Mouse (Mus musculus) kidney, embryonic 16.5 days (tissue): ENCODE measurements around the gene Suclg1. TPM values are rescaled to one million over a fixed set of nuclear protein-coding genes. Genes with fewer than 3 reads are reported as not detected.

Source experiments
- ATAC-seq: fragments of 200-750 bp; cut with Nextera tagmentation; 2 replicates; pipeline ENCODE4 v1.8.0; 2017; ENCODE audit warnings: moderate TSS enrichment; ENCODE audit not compliant: low FRiP score, low TSS enrichment
- H3K27ac ChIP-seq: fragments of 300-500 bp; sonication (generic); 2 replicates; pipeline ENCODE4 v1.5.1; 2014; ENCODE audit warnings: low read length
- H3K27me3 ChIP-seq: fragments of 300-500 bp; sonication (generic); 2 replicates; pipeline ENCODE4 v1.6.1; 2014; ENCODE audit warnings: low read length, control low read depth, mixed read lengths; ENCODE audit not compliant: insufficient read depth
- H3K36me3 ChIP-seq: fragments of 300-500 bp; sonication (generic); 2 replicates; pipeline ENCODE4 v1.6.1; 2014; ENCODE audit warnings: low read length, control low read depth, mixed read lengths; ENCODE audit not compliant: insufficient read depth
- H3K4me1 ChIP-seq: fragments of 300-500 bp; sonication (generic); 2 replicates; pipeline ENCODE4 v1.6.1; 2014; ENCODE audit warnings: low read length, control low read depth, mixed read lengths; ENCODE audit not compliant: insufficient read depth
- H3K4me2 ChIP-seq: fragments of 300-500 bp; sonication (generic); replicated peaks from 2 replicates; pipeline ENCODE4 v1.6.1; 2014; ENCODE audit warnings: low read depth, low read length
- H3K4me3 ChIP-seq: fragments of 300-500 bp; sonication (generic); 2 replicates; pipeline ENCODE4 v1.5.1; 2014; ENCODE audit warnings: mild to moderate bottlenecking, low read length
- H3K9ac ChIP-seq: fragments of 300-500 bp; sonication (generic); replicated peaks from 2 replicates; pipeline ENCODE4 v1.6.1; 2014; ENCODE audit warnings: low read length
- H3K9me3 ChIP-seq: fragments of 300-500 bp; sonication (generic); 2 replicates; pipeline ENCODE4 v1.6.1; 2016; ENCODE audit warnings: low read length, control low read depth
- WGBS: fragments of 180-500 bp; shearing (Covaris S2); extraction: QIAGEN DNeasy Blood & Tissue Kit; methylation state at CpG from one replicate; pipeline ENCODE4 v1.1.7; 2014; 5-methylcytosine and 5-hydroxymethylcytosine counted together
- polyA plus RNA-seq: library from polyadenylated mRNA; unstranded; fragments of >200 nt; fragmentation: Nextera tagmentation; extraction: Ambion mirVana; gene quantifications from 2 replicates; pipeline ENCODE4 v1.2.1, GENCODE M21; 2015

Suclg1 gene
- polyA plus RNA-seq, 1 experiment from 2014 or later = 251 TPM

- no peaks in the 10 kb centered on the region for H3K27me3 ChIP-seq
- ATAC-seq = peak; percentile 72
- H3K27ac ChIP-seq = peak overlapping the region; percentile 84
- no peaks in the 10 kb centered on the region for H3K36me3 ChIP-seq
- peak overlapping the region; percentile 23 for H3K4me3 ChIP-seq
- 1% methylated on average over 8 of the region's 10 CpGs for WGBS
- H3K4me1 ChIP-seq = peaks cover 14% of the 10 kb centered on the region
- H3K9me3 ChIP-seq = no peaks in the 10 kb centered on the region
- 0 out of 2 replicates have a peak overlapping the region, but pooled peaks have one; percentile 26 for H3K9ac ChIP-seq
- H3K4me2 ChIP-seq = peak overlapping the region; percentile 45
Measured at GRCm38 (mm10) chr6:73222841-73223526, 25.2 kb upstream of the Suclg1 start.

GRCm38 (mm10) chr6:73227376-73228158 is 20.6 kb upstream of the Suclg1 start:
- no peaks in the 10 kb centered on the region for H3K9me3 ChIP-seq
- no peaks in the 10 kb centered on the region for H3K36me3 ChIP-seq
- no peak overlapping the region for H3K4me3 ChIP-seq
- no peak overlapping the region for H3K27ac ChIP-seq
- WGBS = 37% methylated on average over 10 of the region's 10 CpGs
- ATAC-seq = no peak
- H3K9ac ChIP-seq = no peak overlapping the region
- no peaks in the 10 kb centered on the region for H3K27me3 ChIP-seq
- peaks cover 11% of the 10 kb centered on the region for H3K4me1 ChIP-seq
- H3K4me2 ChIP-seq = no peak overlapping the region

GRCm38 (mm10) chr6:73228408-73228807 is 19.8 kb upstream of the Suclg1 start:
- peaks cover 4% of the 10 kb centered on the region; the same call in 1 of the 2 replicates for H3K4me1 ChIP-seq
- no peak overlapping the region for H3K9ac ChIP-seq
- ATAC-seq = no peak
- no peaks in the 10 kb centered on the region for H3K27me3 ChIP-seq
- H3K27ac ChIP-seq = no peak overlapping the region
- no peak overlapping the region for H3K4me3 ChIP-seq
- H3K4me2 ChIP-seq = no peak overlapping the region
- H3K9me3 ChIP-seq = no peaks in the 10 kb centered on the region
- WGBS = 34% methylated on average over 4 of the region's 4 CpGs
- no peaks in the 10 kb centered on the region for H3K36me3 ChIP-seq

- Histone ChIP-seq H3K4me1 (peaks cover 4% of the 10 kb centered on the region; the same call in 1 of the 2 replicates), H3K9me3 (no peaks in the 10 kb centered on the region), H3K36me3 (no peaks in the 10 kb centered on the region), H3K27me3 (no peaks in the 10 kb centered on the region), H3K27ac (no peak overlapping the region), H3K4me2 (no peak overlapping the region), H3K4me3 (no peak overlapping the region), H3K9ac (no peak overlapping the region)
- ATAC-seq = no peak
- 70% methylated on average over 3 of the region's 3 CpGs for WGBS
Measured at GRCm38 (mm10) chr6:73228881-73229280, 19.3 kb upstream of the Suclg1 start.

- Histone ChIP-seq H3K27ac (no peak overlapping the region), H3K4me1 (peaks cover 4% of the 10 kb centered on the region; the same call in 1 of the 2 replicates), H3K4me3 (no peak overlapping the region), H3K9ac (no peak overlapping the region), H3K36me3 (no peaks in the 10 kb centered on the region), H3K27me3 (no peaks in the 10 kb centered on the region), H3K4me2 (no peak overlapping the region), H3K9me3 (no peaks in the 10 kb centered on the region; the same call in 1 of the 2 replicates)
- WGBS = 77% methylated on average over 12 of the region's 12 CpGs
- peak; percentile 68; the same call in 1 of the 2 replicates for ATAC-seq
Measured at GRCm38 (mm10) chr6:73232152-73232584, 16.0 kb upstream of the Suclg1 start.

GRCm38 (mm10) chr6:73233202-73233726 is 14.9 kb upstream of the Suclg1 start:
- no peak overlapping the region for H3K4me2 ChIP-seq
- no peak for ATAC-seq
- peaks cover 4% of the 10 kb centered on the region; the same call in 1 of the 2 replicates for H3K4me1 ChIP-seq
- H3K27me3 ChIP-seq = no peaks in the 10 kb centered on the region
- no peak overlapping the region for H3K27ac ChIP-seq
- H3K9ac ChIP-seq = no peak overlapping the region
- peaks cover 5% of the 10 kb centered on the region for H3K9me3 ChIP-seq
- H3K4me3 ChIP-seq = no peak overlapping the region
- WGBS = 96% methylated on average over 6 of the region's 6 CpGs
- no peaks in the 10 kb centered on the region for H3K36me3 ChIP-seq

- no peaks in the 10 kb centered on the region for H3K4me1 ChIP-seq
- H3K9me3 ChIP-seq = peaks cover 5% of the 10 kb centered on the region
- no peak overlapping the region for H3K9ac ChIP-seq
- WGBS = 81% methylated on average over 6 of the region's 6 CpGs
- ATAC-seq = no peak
- no peak overlapping the region for H3K4me2 ChIP-seq
- H3K4me3 ChIP-seq = no peak overlapping the region
- no peaks in the 10 kb centered on the region for H3K27me3 ChIP-seq
- H3K27ac ChIP-seq = no peak overlapping the region
- H3K36me3 ChIP-seq = no peaks in the 10 kb centered on the region
Measured at GRCm38 (mm10) chr6:73234302-73234900, 13.8 kb upstream of the Suclg1 start.

- no peak for ATAC-seq
- Histone ChIP-seq H3K27ac (no peak overlapping the region), H3K9ac (no peak overlapping the region), H3K9me3 (peaks cover 5% of the 10 kb centered on the region), H3K27me3 (no peaks in the 10 kb centered on the region), H3K4me1 (no peaks in the 10 kb centered on the region), H3K4me2 (no peak overlapping the region), H3K4me3 (no peak overlapping the region), H3K36me3 (no peaks in the 10 kb centered on the region)
- 79% methylated on average over 3 of the region's 3 CpGs for WGBS
Measured at GRCm38 (mm10) chr6:73235650-73236049, 12.5 kb upstream of the Suclg1 start.

- WGBS = 84% methylated on average over 2 of the region's 2 CpGs
- Histone ChIP-seq H3K4me3 (no peak overlapping the region), H3K27ac (no peak overlapping the region), H3K36me3 (no peaks in the 10 kb centered on the region), H3K4me1 (peaks cover 15% of the 10 kb centered on the region), H3K4me2 (no peak overlapping the region), H3K9me3 (no peaks in the 10 kb centered on the region), H3K9ac (no peak overlapping the region), H3K27me3 (no peaks in the 10 kb centered on the region)
- ATAC-seq = no peak
Measured at GRCm38 (mm10) chr6:73246821-73247220, 1.4 kb upstream of the Suclg1 start.
